Mouse (Mus musculus) CH12.LX (cell line): Measurements from ENCODE around the gene Pde5a. TPM values are rescaled to one million over a fixed set of nuclear protein-coding genes. Genes with fewer than 3 reads are reported as not detected.

Source experiments
- DNase-seq: peaks from one replicate; pipeline ENCODE4 v3.0.0-alpha.2; 2013; ENCODE audit errors: extremely low read depth
- H3K27ac ChIP-seq: 2 replicates; pipeline ENCODE4 v1.5.1; 2012; ENCODE audit warnings: low read depth, mild to moderate bottlenecking, control low read depth, moderate library complexity; ENCODE audit not compliant: insufficient read depth
- H3K27me3 ChIP-seq: replicated peaks from 2 replicates; pipeline ENCODE3; 2012; ENCODE audit warnings: inconsistent platforms
- H3K36me3 ChIP-seq, 2 experiments: replicated peaks in 1 of 2; 2 replicates each; pipeline versions ENCODE3 to v1.6.1; 2012; ENCODE audit warnings: inconsistent platforms in 1 of 2, low read length in 1 of 2, mild to moderate bottlenecking in 1 of 2, mixed read lengths in 1 of 2, moderate library complexity in 1 of 2; ENCODE audit not compliant: control insufficient read depth in 1 of 2, insufficient read depth in 1 of 2
- H3K4me1 ChIP-seq, 2 experiments: 2 replicates each; pipeline ENCODE4 v1.6.1; 2012; ENCODE audit warnings: inconsistent platforms in 1 of 2, moderate library complexity in 1 of 2; ENCODE audit not compliant: insufficient read depth in 2 of 2, control insufficient read depth in 1 of 2
- H3K4me2 ChIP-seq: 2 replicates; pipeline ENCODE4 v1.6.1; 2012; ENCODE audit warnings: low read depth, mild to moderate bottlenecking, control low read depth; ENCODE audit not compliant: poor library complexity, insufficient read depth, severe bottlenecking
- H3K4me3 ChIP-seq, 3 experiments: fragments of 150-350 bp in 1 of 3; sonication (generic) in 1 of 3; replicated peaks in 1 of 3; 2 replicates each; pipeline versions ENCODE3 to v1.5.1; 2011 to 2012; ENCODE audit warnings: low read depth in 2 of 3, low read length in 2 of 3, mild to moderate bottlenecking in 2 of 3, moderate library complexity in 2 of 3, control low read depth in 1 of 3, improper control_type of control experiment in 1 of 3, inconsistent platforms in 1 of 3, mixed read lengths in 1 of 3; ENCODE audit not compliant: poor library complexity in 1 of 3
- H3K79me2 ChIP-seq: replicated peaks from 2 replicates; pipeline ENCODE4 v1.6.1; 2012; ENCODE audit warnings: mild to moderate bottlenecking, moderate library complexity; ENCODE audit not compliant: control insufficient read depth, poor library complexity, insufficient read depth, severe bottlenecking; ENCODE audit errors: extremely low read depth
- H3K9ac ChIP-seq: 2 replicates; pipeline ENCODE4 v1.6.1; 2012; ENCODE audit warnings: low read depth, mild to moderate bottlenecking, control low read depth, moderate library complexity; ENCODE audit not compliant: insufficient read depth
- H3K9me3 ChIP-seq: replicated peaks from 2 replicates; pipeline ENCODE3; 2012; ENCODE audit warnings: low read length, inconsistent platforms, mixed read lengths
- CHD1 ChIP-seq: IDR thresholded peaks from 2 replicates; pipeline ENCODE4 v1.6.1; 2012; ENCODE audit warnings: low read depth, low read length, improper control_type of control experiment, inconsistent platforms
- CTCF ChIP-seq, 2 experiments: IDR thresholded peaks in 1 of 2; conservative IDR thresholded peaks in 1 of 2; 2 replicates each; pipeline ENCODE4 v1.5.1; 2011 to 2012; ENCODE audit warnings: low read depth in 2 of 2, low read length in 2 of 2, improper control_type of control experiment in 1 of 2, inconsistent platforms in 1 of 2, mild to moderate bottlenecking in 1 of 2, moderate library complexity in 1 of 2
- ELF1 ChIP-seq: IDR thresholded peaks from 2 replicates; pipeline ENCODE4 v1.6.1; 2014; ENCODE audit warnings: low read depth, mild to moderate bottlenecking, inconsistent platforms, low read length, improper control_type of control experiment
- EP300 ChIP-seq: IDR thresholded peaks from 2 replicates; pipeline ENCODE4 v1.6.1; 2011; ENCODE audit warnings: low read length, improper control_type of control experiment
- ETS1 ChIP-seq: conservative IDR thresholded peaks from 2 replicates; pipeline ENCODE4 v1.6.1; 2012; ENCODE audit warnings: low read depth, mild to moderate bottlenecking, inconsistent platforms, low read length, improper control_type of control experiment, moderate library complexity
- GABPA ChIP-seq: IDR thresholded peaks from 2 replicates; pipeline ENCODE4 v1.6.1; 2012; ENCODE audit warnings: low read depth, low read length, improper control_type of control experiment, inconsistent platforms; ENCODE audit not compliant: insufficient replicate concordance
- HCFC1 ChIP-seq: IDR thresholded peaks from 2 replicates; pipeline ENCODE4 v1.6.1; 2012; ENCODE audit warnings: low read depth, mild to moderate bottlenecking, inconsistent platforms, low read length, improper control_type of control experiment
- IRF4 ChIP-seq: IDR thresholded peaks from 2 replicates; pipeline ENCODE4 v1.6.1; 2014; ENCODE audit warnings: low read depth, mild to moderate bottlenecking, inconsistent platforms, low read length, improper control_type of control experiment
- JUN ChIP-seq: IDR thresholded peaks from 2 replicates; pipeline ENCODE4 v1.6.1; 2011; ENCODE audit warnings: low read depth, mild to moderate bottlenecking, low read length, improper control_type of control experiment, moderate library complexity; ENCODE audit not compliant: insufficient read depth
- KAT2A ChIP-seq: IDR thresholded peaks from 2 replicates; pipeline ENCODE4 v1.6.1; 2012; ENCODE audit warnings: low read length, improper control_type of control experiment, inconsistent platforms; ENCODE audit not compliant: insufficient replicate concordance
- MAFK ChIP-seq: IDR thresholded peaks from 2 replicates; pipeline ENCODE4 v1.6.1; 2011; ENCODE audit warnings: low read length, improper control_type of control experiment; ENCODE audit not compliant: insufficient replicate concordance
- MAZ ChIP-seq: IDR thresholded peaks from 2 replicates; pipeline ENCODE4 v1.6.1; 2012; ENCODE audit warnings: low read depth, mild to moderate bottlenecking, inconsistent platforms, low read length, improper control_type of control experiment, moderate library complexity
- MEF2A ChIP-seq: IDR thresholded peaks from 2 replicates; pipeline ENCODE4 v1.6.1; 2014; ENCODE audit warnings: low read depth, mild to moderate bottlenecking, inconsistent platforms, low read length, improper control_type of control experiment, borderline replicate concordance
- MXI1 ChIP-seq: IDR thresholded peaks from 2 replicates; pipeline ENCODE4 v1.6.1; 2011; ENCODE audit warnings: mild to moderate bottlenecking, low read depth, low read length, improper control_type of control experiment
- MYC ChIP-seq: IDR thresholded peaks from 2 replicates; pipeline ENCODE4 v1.6.1; 2011; ENCODE audit warnings: low read depth, mild to moderate bottlenecking, improper control_type of control experiment, low read length
- NELFE ChIP-seq: IDR thresholded peaks from 2 replicates; pipeline ENCODE4 v1.6.1; 2011; ENCODE audit warnings: low read depth, low read length, improper control_type of control experiment
- NRF1 ChIP-seq: IDR thresholded peaks from 2 replicates; pipeline ENCODE4 v1.6.1; 2014; ENCODE audit warnings: low read depth, mild to moderate bottlenecking, inconsistent platforms, low read length, improper control_type of control experiment, moderate library complexity
- PAX5 ChIP-seq: IDR thresholded peaks from 2 replicates; pipeline ENCODE4 v1.6.1; 2012; ENCODE audit warnings: low read length, inconsistent platforms, mixed read lengths
- POLR2AphosphoS2 ChIP-seq: IDR thresholded peaks from 2 replicates; pipeline ENCODE4 v1.6.1; 2011; ENCODE audit warnings: low read depth, low read length, improper control_type of control experiment
- RAD21 ChIP-seq: IDR thresholded peaks from 2 replicates; pipeline ENCODE4 v1.6.1; 2011; ENCODE audit warnings: low read depth, mild to moderate bottlenecking, low read length, improper control_type of control experiment, moderate library complexity
- RCOR1 ChIP-seq: conservative IDR thresholded peaks from 2 replicates; pipeline ENCODE4 v1.6.1; 2012; ENCODE audit warnings: low read depth, mild to moderate bottlenecking, inconsistent platforms, low read length, improper control_type of control experiment
- SIN3A ChIP-seq: IDR thresholded peaks from 2 replicates; pipeline ENCODE4 v1.6.1; 2012; ENCODE audit warnings: low read length, improper control_type of control experiment, inconsistent platforms
- SMC3 ChIP-seq: IDR thresholded peaks from 2 replicates; pipeline ENCODE4 v1.6.1; 2011; ENCODE audit warnings: low read depth, low read length, improper control_type of control experiment
- TBP ChIP-seq: conservative IDR thresholded peaks from 2 replicates; pipeline ENCODE4 v1.6.1; 2011; ENCODE audit warnings: low read depth, low read length, improper control_type of control experiment
- TCF12 ChIP-seq: IDR thresholded peaks from 2 replicates; pipeline ENCODE4 v1.6.1; 2014; ENCODE audit warnings: low read depth, mild to moderate bottlenecking, inconsistent platforms, low read length, improper control_type of control experiment
- UBTF ChIP-seq: IDR thresholded peaks from 2 replicates; pipeline ENCODE4 v1.6.1; 2012; ENCODE audit warnings: low read depth, mild to moderate bottlenecking, inconsistent platforms, low read length, improper control_type of control experiment, moderate library complexity
- USF1 ChIP-seq: IDR thresholded peaks from 2 replicates; pipeline ENCODE4 v1.6.1; 2014; ENCODE audit warnings: low read depth, mild to moderate bottlenecking, inconsistent platforms, low read length, improper control_type of control experiment
- ZC3H11A ChIP-seq: IDR thresholded peaks from 2 replicates; pipeline ENCODE4 v1.6.1; 2012; ENCODE audit warnings: low read depth, mild to moderate bottlenecking, inconsistent platforms, low read length, improper control_type of control experiment
- ZMIZ1 ChIP-seq: IDR thresholded peaks from 2 replicates; pipeline ENCODE4 v1.6.1; 2012; ENCODE audit warnings: low read depth, mild to moderate bottlenecking, inconsistent platforms, low read length, improper control_type of control experiment
- dilution Hi-C: fragments of 300-500 bp; cut with MboI; formaldehyde crosslinking; loops from 2 replicates; pipeline ENCODE4 v1.14.3; 2020; ENCODE audit warnings: low sequenced_read_pairs; ENCODE audit not compliant: extremely low pct_unique_long_range_greater_than_20kb, extremely low pct_ligation_motif_present
- in situ Hi-C: fragments of 300-500 bp; cut with MboI; formaldehyde crosslinking; loops from 3 replicates; pipeline ENCODE4 v1.14.3; 2019; ENCODE audit warnings: low sequenced_read_pairs, low pct_ligation_motif_present, low pct_unique_long_range_greater_than_20kb, mixed read lengths
- polyA plus RNA-seq: library from polyadenylated mRNA; unstranded; fragments of >175 nt; gene quantifications from 2 replicates; pipeline ENCODE4 v1.2.1, GENCODE M21; 2012; ENCODE audit warnings: low read depth; ENCODE audit not compliant: insufficient read length
- total RNA-seq, 2 experiments: library from RNA; depleted of rRNA; stranded (reverse); fragments of 300-350 nt in 1 of 2; fragments of >200 nt in 1 of 2; gene quantifications; 2 replicates each; pipeline ENCODE4 v1.2.3; 2012 to 2014

Gene Pde5a
- total and polyA plus RNA-seq, 3 experiments = 0.60 to 1.1 (median 1.0) TPM

DNA sequence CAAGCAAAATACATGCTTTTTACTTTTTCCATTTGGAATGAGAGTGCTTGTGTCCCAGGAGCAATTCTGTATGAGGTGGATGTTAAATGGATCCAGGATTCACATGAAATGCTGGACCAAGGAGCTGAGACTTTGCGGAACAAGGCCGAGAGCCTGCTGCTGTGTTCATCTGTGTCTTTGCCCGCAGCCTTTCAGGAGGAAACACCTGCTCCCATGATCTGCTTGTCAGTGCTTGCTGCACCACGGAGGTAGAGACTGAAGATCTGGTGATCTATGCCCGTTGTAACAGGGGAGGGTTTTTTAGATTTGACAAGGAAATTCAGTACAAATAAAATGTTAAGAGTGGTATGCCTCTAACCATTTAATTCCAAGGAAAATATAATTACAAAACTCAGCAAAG, 39.1 kb downstream of the Pde5a start:
- no peak for TF ChIP-seq PAX5
- no peak for TF ChIP-seq RCOR1
- no peak for TF ChIP-seq MAZ
- TF ChIP-seq UBTF = no peak
- TF ChIP-seq ELF1 = no peak
- no peak for TF ChIP-seq RAD21
- no peak for TF ChIP-seq NRF1
- TF ChIP-seq EP300 = no peak
- TF ChIP-seq MYC = no peak
- no peak for TF ChIP-seq TBP
- no peak for TF ChIP-seq CHD1
- TF ChIP-seq ZMIZ1 = no peak
- no peak for TF ChIP-seq ETS1
- TF ChIP-seq POLR2AphosphoS2 = no peak
- TF ChIP-seq NELFE = no peak
- TF ChIP-seq KAT2A = no peak
- TF ChIP-seq TCF12 = no peak
- TF ChIP-seq USF1 = no peak
- TF ChIP-seq JUN = no peak
- TF ChIP-seq HCFC1 = no peak
- Histone ChIP-seq H3K9ac (no peak overlapping the region), H3K79me2 (no peaks in the 10 kb centered on the region), H3K27me3 (no peaks in the 10 kb centered on the region), H3K4me3 (no peak overlapping the region), H3K27ac (no peak overlapping the region), H3K9me3 (no peaks in the 10 kb centered on the region), H3K36me3 (no peaks in the 10 kb centered on the region), H3K4me2 (no peak overlapping the region), H3K4me1 (no peaks in the 10 kb centered on the region)
- dilution Hi-C loops (no loop called here), in situ Hi-C loops (no loop called here)
- DNase-seq = no peak

DNA sequence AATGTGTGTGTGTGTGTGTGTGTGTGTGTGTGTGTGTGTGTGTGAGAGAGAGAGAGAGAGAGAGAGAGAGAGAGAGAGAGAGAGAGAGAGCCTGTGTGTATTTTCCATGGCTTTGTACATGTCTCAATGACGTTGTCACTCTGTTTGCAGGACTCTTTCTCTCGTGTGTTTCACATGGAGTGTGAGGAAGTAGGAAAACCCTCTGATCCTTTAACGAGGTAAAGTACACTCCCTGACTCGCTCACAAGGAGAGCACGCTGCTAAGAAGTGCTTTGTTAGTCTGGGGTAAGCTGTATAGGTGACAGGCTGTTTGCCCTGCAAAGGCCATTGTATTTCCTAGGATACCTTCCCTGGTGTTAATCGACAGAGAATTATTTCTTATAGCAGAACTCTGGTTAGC, 52.7 kb downstream of the Pde5a start:
- TF ChIP-seq GABPA (no peak), SMC3 (no peak), MXI1 (no peak), POLR2AphosphoS2 (no peak), ZC3H11A (no peak), UBTF (no peak), CTCF (conservative IDR thresholded peaks at IDR 0.05 in 1 of 2, IDR thresholded peaks at IDR 0.05 in 1 of 2; ENCODE audit: low read depth in 2 of 2, low read length in 2 of 2) (no peak), SIN3A (no peak), ELF1 (no peak), NELFE (no peak), MEF2A (no peak), MAFK (no peak), PAX5 (no peak), IRF4 (no peak), TCF12 (no peak), ETS1 (no peak), HCFC1 (no peak), MAZ (no peak)
- in situ Hi-C loops (no loop called here), dilution Hi-C loops (no loop called here)
- no peaks in the 10 kb centered on the region for H3K79me2 ChIP-seq
- no peaks in the 10 kb centered on the region for H3K9me3 ChIP-seq
- no peak overlapping the region for H3K9ac ChIP-seq
- H3K4me2 ChIP-seq = no peak overlapping the region
- H3K4me3 ChIP-seq = no peak overlapping the region
- no peak for DNase-seq
- no peak overlapping the region for H3K27ac ChIP-seq
- no peaks in the 10 kb centered on the region for H3K36me3 ChIP-seq
- no peaks in the 10 kb centered on the region for H3K4me1 ChIP-seq
- no peaks in the 10 kb centered on the region for H3K27me3 ChIP-seq
